Mouse (Mus musculus) forebrain, embryonic 10.5 days (tissue): Measurements from ENCODE around the gene Actr2. TPM values are rescaled to one million over a fixed set of nuclear protein-coding genes. Genes with fewer than 3 reads are reported as not detected.
"Not testable (repeated sequence)": the region's sequence is repeated elsewhere in the genome, so short reads cannot be mapped to it uniquely, and the experiment has no call there.

ENCODE experiments used
- DNase-seq: peaks from one replicate; pipeline ENCODE4 v3.0.0-alpha.2; 2017; ENCODE audit warnings: low spot score; ENCODE audit errors: extremely low spot score
- H3K27ac ChIP-seq: fragments of 300-500 bp; sonication (generic); 2 replicates; pipeline ENCODE4 v1.5.1; 2016; ENCODE audit warnings: mild to moderate bottlenecking
- H3K27me3 ChIP-seq: fragments of 300-500 bp; sonication (generic); 2 replicates; pipeline ENCODE4 v1.6.1; 2016; ENCODE audit warnings: mild to moderate bottlenecking; ENCODE audit not compliant: poor library complexity, severe bottlenecking
- H3K36me3 ChIP-seq: fragments of 300-500 bp; sonication (generic); replicated peaks from 2 replicates; pipeline ENCODE4 v1.6.1; 2016; ENCODE audit warnings: mild to moderate bottlenecking, moderate library complexity
- H3K4me1 ChIP-seq: fragments of 300-500 bp; sonication (generic); 2 replicates; pipeline ENCODE4 v1.6.1; 2016
- H3K4me3 ChIP-seq: fragments of 300-500 bp; sonication (generic); 2 replicates; pipeline ENCODE4 v1.5.1; 2016; ENCODE audit warnings: mild to moderate bottlenecking, moderate library complexity
- H3K9me3 ChIP-seq: fragments of 300-500 bp; sonication (generic); 2 replicates; pipeline ENCODE4 v1.6.1; 2016; ENCODE audit warnings: mild to moderate bottlenecking, moderate library complexity
- WGBS: fragments of 180-500 bp; shearing (Covaris S2); methylation state at CpG from one replicate; pipeline ENCODE4 v1.1.7; 2016; 5-methylcytosine and 5-hydroxymethylcytosine counted together
- polyA plus RNA-seq: library from polyadenylated mRNA; unstranded; fragments of >200 nt; fragmentation: Nextera tagmentation; extraction: Ambion mirVana; gene quantifications from 2 replicates; pipeline ENCODE4 v1.2.1, GENCODE M21; 2016

Gene Actr2
- polyA plus RNA-seq, 1 experiment from 2014 or later: 115 TPM

GRCm38 (mm10) chr11:20138498-20139208, 25.9 kb upstream of the Actr2 start:
- no peak overlapping the region for H3K4me3 ChIP-seq
- H3K9me3 ChIP-seq: no peaks in the 10 kb centered on the region
- 92% methylated on average over 6 of the region's 6 CpGs for WGBS
- no peaks in the 10 kb centered on the region for H3K27me3 ChIP-seq
- H3K27ac ChIP-seq: no peak overlapping the region
- no peak for DNase-seq
- no peaks in the 10 kb centered on the region for H3K36me3 ChIP-seq
- H3K4me1 ChIP-seq: no peaks in the 10 kb centered on the region

GRCm38 (mm10) chr11:20137872-20138271, 25.2 kb upstream of the Actr2 start:
- H3K27ac ChIP-seq: no peak overlapping the region
- WGBS: 80% methylated on average over 2 of the region's 2 CpGs

GRCm38 (mm10) chr11:20136314-20136713, 23.6 kb upstream of the Actr2 start:
- no peak overlapping the region for H3K4me3 ChIP-seq
- no peak for DNase-seq
- H3K9me3 ChIP-seq: no peaks in the 10 kb centered on the region
- no peaks in the 10 kb centered on the region for H3K36me3 ChIP-seq
- WGBS: 92% methylated on average over 6 of the region's 6 CpGs
- no peaks in the 10 kb centered on the region for H3K4me1 ChIP-seq
- no peak overlapping the region for H3K27ac ChIP-seq
- no peaks in the 10 kb centered on the region for H3K27me3 ChIP-seq

More at GRCm38 (mm10) chr11:20137872-20138271, 25.2 kb upstream of the Actr2 start:
- Histone ChIP-seq H3K9me3 (no peaks in the 10 kb centered on the region), H3K36me3 (no peaks in the 10 kb centered on the region), H3K27me3 (no peaks in the 10 kb centered on the region), H3K4me3 (no peak overlapping the region), H3K4me1 (no peaks in the 10 kb centered on the region)
- no peak for DNase-seq

GRCm38 (mm10) chr11:20134869-20135268, 22.2 kb upstream of the Actr2 start:
- H3K27me3 ChIP-seq, H3K27ac ChIP-seq, H3K4me1 ChIP-seq, DNase-seq, H3K36me3 ChIP-seq, H3K4me3 ChIP-seq, H3K9me3 ChIP-seq: not testable (repeated sequence)
- 59% methylated on average over 3 of the region's 3 CpGs for WGBS

- Histone ChIP-seq H3K4me1 (no peaks in the 10 kb centered on the region), H3K36me3 (no peaks in the 10 kb centered on the region), H3K9me3 (no peaks in the 10 kb centered on the region), H3K27ac (no peak overlapping the region), H3K4me3 (no peak overlapping the region), H3K27me3 (no peaks in the 10 kb centered on the region)
- no peak for DNase-seq
- WGBS: 63% methylated on average over 1 of the region's 1 CpGs
These were observed 21.0 kb upstream of the Actr2 start for GRCm38 (mm10) chr11:20133721-20134120.

GRCm38 (mm10) chr11:20132955-20133562, 20.3 kb upstream of the Actr2 start:
- Histone ChIP-seq H3K27ac (no peak overlapping the region), H3K9me3 (no peaks in the 10 kb centered on the region), H3K4me1 (no peaks in the 10 kb centered on the region), H3K4me3 (no peak overlapping the region), H3K36me3 (no peaks in the 10 kb centered on the region), H3K27me3 (no peaks in the 10 kb centered on the region)
- 46% methylated on average over 12 of the region's 12 CpGs for WGBS
- DNase-seq: peak; percentile 46

- 0 out of 2 replicates have a peak, but pooled peaks cover 5% of the 10 kb centered on the region for H3K4me1 ChIP-seq
- 82% methylated on average over 10 of the region's 10 CpGs for WGBS
- no peaks in the 10 kb centered on the region for H3K27me3 ChIP-seq
These were observed 14.2 kb upstream of the Actr2 start for GRCm38 (mm10) chr11:20126673-20127516.

GRCm38 (mm10) chr11:20125423-20125822, 12.7 kb upstream of the Actr2 start:
- Histone ChIP-seq H3K27ac (no peak overlapping the region), H3K9me3 (no peaks in the 10 kb centered on the region), H3K27me3 (no peaks in the 10 kb centered on the region), H3K4me3 (no peak overlapping the region), H3K36me3 (no peaks in the 10 kb centered on the region), H3K4me1 (0 out of 2 replicates have a peak, but pooled peaks cover 5% of the 10 kb centered on the region)
- DNase-seq: no peak
- WGBS: 91% methylated on average over 1 of the region's 1 CpGs

More at GRCm38 (mm10) chr11:20126673-20127516, 14.2 kb upstream of the Actr2 start:
- Histone ChIP-seq H3K9me3 (no peaks in the 10 kb centered on the region), H3K27ac (no peak overlapping the region), H3K36me3 (no peaks in the 10 kb centered on the region), H3K4me3 (no peak overlapping the region)
- DNase-seq: no peak

GRCm38 (mm10) chr11:20116701-20117100, 4.0 kb upstream of the Actr2 start:
- no peak overlapping the region for H3K27ac ChIP-seq
- H3K36me3 ChIP-seq: no peaks in the 10 kb centered on the region
- DNase-seq: no peak
- peaks cover 12% of the 10 kb centered on the region for H3K4me1 ChIP-seq
- H3K4me3 ChIP-seq: no peak overlapping the region
- 90% methylated on average over 4 of the region's 4 CpGs for WGBS
- no peaks in the 10 kb centered on the region for H3K9me3 ChIP-seq
- H3K27me3 ChIP-seq: no peaks in the 10 kb centered on the region

GRCm38 (mm10) chr11:20116030-20116551, 3.4 kb upstream of the Actr2 start:
- no peaks in the 10 kb centered on the region for H3K27me3 ChIP-seq
- H3K27ac ChIP-seq: no peak overlapping the region
- WGBS: 76% methylated on average over 5 of the region's 5 CpGs
- peaks cover 18% of the 10 kb centered on the region for H3K4me1 ChIP-seq
- no peaks in the 10 kb centered on the region for H3K36me3 ChIP-seq
- H3K4me3 ChIP-seq: no peak overlapping the region
- no peaks in the 10 kb centered on the region for H3K9me3 ChIP-seq
- no peak for DNase-seq

GRCm38 (mm10) chr11:20112006-20112740, 540 bp downstream of the Actr2 start:
- Histone ChIP-seq H3K4me3 (peak overlapping the region; percentile 90), H3K9me3 (no peaks in the 10 kb centered on the region; the same call in 1 of the 2 replicates), H3K36me3 (peaks cover 32% of the 10 kb centered on the region), H3K27ac (peak overlapping the region; percentile 93), H3K4me1 (peaks cover 19% of the 10 kb centered on the region), H3K27me3 (no peaks in the 10 kb centered on the region)
- DNase-seq: peak; percentile 81
- WGBS: 1% methylated on average over 50 of the region's 50 CpGs

- no peak for DNase-seq
These were observed 4.6 kb downstream of the Actr2 start for GRCm38 (mm10) chr11:20108151-20108550.

More at GRCm38 (mm10) chr11:20108151-20108550, 4.6 kb downstream of the Actr2 start:
- H3K27ac ChIP-seq: no peak overlapping the region
- H3K36me3 ChIP-seq: peaks cover 33% of the 10 kb centered on the region
- no peak overlapping the region for H3K4me3 ChIP-seq
- 95% methylated on average over 7 of the region's 7 CpGs for WGBS
- H3K27me3 ChIP-seq: no peaks in the 10 kb centered on the region
- no peaks in the 10 kb centered on the region; the same call in 1 of the 2 replicates for H3K9me3 ChIP-seq
- H3K4me1 ChIP-seq: peaks cover 11% of the 10 kb centered on the region
